Mouse (Mus musculus) bone marrow, adult 2 months (tissue): Measurements from ENCODE around the gene Smad1.

Experiments used
- CTCF ChIP-seq: fragments of 200-500 bp; IDR thresholded peaks from 2 replicates; pipeline ENCODE4 v1.5.1; 2011; ENCODE audit warnings: low read length, control low read depth; ENCODE audit not compliant: control insufficient read depth, insufficient read depth
- POLR2A ChIP-seq: fragments of 200-500 bp; IDR thresholded peaks from 2 replicates; pipeline ENCODE4 v1.6.1; 2011; ENCODE audit warnings: low read depth, mild to moderate bottlenecking, control low read depth, low read length, borderline replicate concordance; ENCODE audit not compliant: control insufficient read depth

- no peak for TF ChIP-seq CTCF
- TF ChIP-seq POLR2A: no peak
These were observed 97.8 kb downstream of the Smad1 start for GRCm38 (mm10) chr8:79301548-79301947.
